Mouse (Mus musculus): ENCODE data around the gene Lclat1.
"Not testable (repeated sequence)": the region's sequence is repeated elsewhere in the genome, so short reads cannot be mapped to it uniquely, and the experiment has no call there.

DNA sequence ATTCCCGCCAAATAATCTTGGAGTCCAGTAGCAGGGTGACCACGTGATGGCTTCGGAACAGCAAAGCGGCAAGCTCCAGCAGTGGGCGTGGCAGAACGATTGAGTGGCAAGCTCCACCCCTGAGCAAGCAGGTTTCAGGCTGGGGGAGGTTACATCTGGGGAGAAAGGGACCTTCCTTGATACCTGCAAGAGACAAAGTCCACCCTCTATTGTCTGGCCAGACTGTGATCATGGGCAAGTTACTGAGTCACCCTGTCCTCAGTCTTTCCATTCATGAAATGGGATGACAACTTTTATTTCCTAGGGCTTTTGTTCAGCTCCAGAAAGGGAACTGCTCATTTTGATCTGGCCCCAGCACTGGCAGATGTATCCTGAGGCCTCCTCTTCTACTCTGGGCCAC, 174.9 kb downstream of the Lclat1 start:
- not testable (repeated sequence) for TF ChIP-seq POLR2A (IDR thresholded peaks at IDR 0.05; ENCODE audit: insufficient read length, low read depth); USF1 (IDR thresholded peaks at IDR 0.05; ENCODE audit: low read depth)
